Mouse (Mus musculus) kidney, postnatal 36 days (tissue): Measurements from ENCODE around the gene Adamtsl2.

ENCODE experiments used
- DNase-seq, 2 experiments: peaks; one replicate each; pipeline ENCODE4 v3.0.0; 2021 to 2022; ENCODE audit warnings: mixed read lengths in 2 of 2

Adamtsl2 gene

DNA sequence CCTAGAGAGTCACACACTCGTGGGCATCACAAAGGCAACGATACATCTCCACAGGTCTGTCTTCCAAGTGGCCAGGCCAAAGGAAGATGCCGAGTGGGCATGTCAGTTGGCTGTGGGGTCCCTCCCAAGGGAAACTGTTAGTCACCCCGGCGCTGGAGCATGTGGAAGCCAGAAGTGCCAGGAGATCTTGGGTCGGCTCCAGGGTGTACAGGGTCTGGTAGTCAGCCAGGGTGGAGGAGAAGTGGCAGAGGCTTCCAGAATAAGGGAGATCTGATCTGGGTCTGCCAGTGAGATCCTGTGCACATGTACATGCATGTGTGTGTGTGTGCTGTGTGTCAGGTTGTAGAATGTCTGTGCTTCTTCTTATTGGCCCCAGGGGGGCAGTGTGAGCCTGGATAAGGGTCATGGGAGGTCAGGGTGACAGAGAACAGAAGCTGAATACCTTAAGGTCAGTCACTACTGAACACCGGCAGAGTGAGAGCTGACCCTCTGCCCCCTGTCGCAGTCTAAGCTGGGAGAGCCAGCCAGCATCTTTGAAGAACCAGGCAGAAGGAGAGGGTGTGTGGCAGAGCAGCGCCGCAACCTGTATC is 1.4 kb upstream of the Adamtsl2 start:
- DNase-seq: peak in 1 of 2 experiments; percentile 41

DNA sequence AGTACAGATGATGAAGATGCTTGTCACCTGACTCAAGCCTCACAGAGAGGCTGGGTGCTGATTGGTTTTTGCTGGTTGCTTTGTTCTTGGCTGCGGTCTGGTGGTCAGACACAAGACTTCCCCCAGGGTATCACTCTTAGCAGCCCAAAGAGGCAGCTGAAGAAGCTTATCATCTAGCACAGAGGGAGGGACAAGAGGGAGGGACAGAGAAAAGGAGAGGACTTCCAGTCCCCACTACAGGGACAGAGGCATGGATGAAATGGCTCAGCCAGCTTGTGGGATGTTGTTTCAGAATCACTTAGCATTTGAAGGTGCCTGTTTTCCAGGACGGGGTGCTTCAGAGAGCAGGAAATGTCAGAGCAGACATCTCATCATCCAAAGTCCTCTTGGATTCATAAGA is 867 bp upstream of the Adamtsl2 start:
- DNase-seq: no peak

DNA sequence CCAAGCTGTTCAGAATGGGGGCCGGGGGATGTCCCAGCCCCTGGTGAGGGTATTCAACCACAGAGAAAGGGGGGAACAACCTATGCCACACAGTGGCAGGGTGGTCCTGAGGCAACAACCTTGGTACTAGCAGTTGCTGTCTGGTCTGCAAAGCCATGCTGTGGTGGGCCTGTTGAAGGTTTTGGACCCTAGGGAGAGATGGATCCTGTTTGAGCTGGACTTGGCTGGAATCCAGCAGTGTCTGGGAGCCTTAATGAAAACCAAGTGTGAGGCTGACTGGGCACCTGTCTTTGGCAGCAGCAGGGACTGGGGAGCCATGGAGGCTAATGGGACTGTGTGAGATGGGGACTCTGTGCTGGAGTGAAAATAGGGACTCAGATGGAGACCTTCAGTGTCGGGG is 470 bp downstream of the Adamtsl2 start:
- DNase-seq: peak; percentile 72 to 76

DNA sequence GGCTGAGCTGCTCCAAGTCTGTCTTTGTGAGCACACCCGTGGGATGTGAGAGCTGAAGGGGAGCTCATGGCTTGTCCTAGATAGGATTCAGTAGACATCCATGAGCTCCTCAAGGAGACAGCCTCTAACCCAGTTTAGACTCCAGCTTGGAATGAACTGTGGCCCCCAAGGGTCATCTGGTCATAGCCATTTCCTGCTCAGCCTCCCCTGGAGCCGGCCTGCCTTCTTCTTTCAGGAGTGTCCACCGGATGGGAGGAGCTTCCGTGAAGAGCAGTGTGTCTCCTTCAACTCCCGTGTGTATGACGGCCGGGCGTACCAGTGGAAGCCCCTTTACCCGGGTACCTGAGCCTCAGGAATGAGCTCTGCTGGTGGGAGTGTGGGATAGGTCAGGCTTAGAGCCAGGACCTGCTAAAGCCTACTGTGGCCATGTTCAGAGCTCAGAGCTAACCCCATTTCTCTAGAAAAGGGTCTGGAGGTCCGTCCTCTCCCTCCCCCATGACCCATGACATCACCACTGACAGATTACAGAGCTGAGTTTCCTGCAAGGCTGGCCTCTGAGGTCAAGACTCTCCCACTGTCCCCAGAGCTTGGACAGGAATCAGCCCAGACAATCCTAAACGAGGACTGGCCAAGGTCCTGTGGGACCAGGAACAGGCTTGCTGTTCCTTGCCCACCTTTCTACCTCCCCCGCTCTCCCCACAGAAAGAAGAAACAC is 4.7 kb downstream of the Adamtsl2 start:
- peak; percentile 70 to 81 for DNase-seq

DNA sequence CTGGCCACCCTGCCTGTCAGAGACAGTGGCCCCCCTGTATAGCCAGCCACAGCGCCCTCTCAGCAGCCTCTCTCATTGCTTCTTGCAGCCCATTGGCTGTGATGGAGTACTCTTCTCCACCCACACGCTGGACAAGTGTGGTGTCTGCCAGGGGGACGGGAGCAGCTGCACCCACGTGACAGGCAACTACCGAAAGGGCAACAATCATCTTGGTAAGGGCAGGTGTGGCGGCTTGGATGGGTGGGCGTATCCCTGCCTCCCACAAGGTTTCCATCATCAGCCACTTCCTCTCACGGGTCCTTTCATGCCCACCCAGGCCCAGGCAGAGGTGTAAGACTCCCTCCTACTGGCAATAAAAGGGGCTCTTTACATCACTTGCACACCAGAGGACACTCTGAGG is 5.8 kb downstream of the Adamtsl2 start:
- no peak for DNase-seq

DNA sequence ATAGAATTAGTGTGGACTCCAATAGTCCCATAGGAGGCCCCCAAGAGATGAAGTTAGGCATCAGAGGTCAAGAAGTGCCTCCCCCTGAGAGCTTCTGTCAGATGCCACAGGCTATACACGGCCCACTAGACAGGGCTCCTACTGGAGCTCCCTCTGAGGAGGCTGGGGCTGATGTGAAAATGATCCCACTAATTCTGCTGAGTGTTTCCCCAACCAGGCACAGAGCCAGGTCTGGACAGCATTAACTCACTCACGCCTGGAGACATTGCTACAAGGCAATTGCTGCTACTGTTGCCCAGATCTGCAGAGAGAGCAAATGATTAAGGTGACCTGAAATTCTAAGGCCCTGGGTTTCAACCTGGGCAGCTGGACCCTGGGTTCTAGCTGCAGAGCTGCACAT is 6.6 kb downstream of the Adamtsl2 start:
- peak in 1 of 2 experiments; percentile 28 for DNase-seq

DNA sequence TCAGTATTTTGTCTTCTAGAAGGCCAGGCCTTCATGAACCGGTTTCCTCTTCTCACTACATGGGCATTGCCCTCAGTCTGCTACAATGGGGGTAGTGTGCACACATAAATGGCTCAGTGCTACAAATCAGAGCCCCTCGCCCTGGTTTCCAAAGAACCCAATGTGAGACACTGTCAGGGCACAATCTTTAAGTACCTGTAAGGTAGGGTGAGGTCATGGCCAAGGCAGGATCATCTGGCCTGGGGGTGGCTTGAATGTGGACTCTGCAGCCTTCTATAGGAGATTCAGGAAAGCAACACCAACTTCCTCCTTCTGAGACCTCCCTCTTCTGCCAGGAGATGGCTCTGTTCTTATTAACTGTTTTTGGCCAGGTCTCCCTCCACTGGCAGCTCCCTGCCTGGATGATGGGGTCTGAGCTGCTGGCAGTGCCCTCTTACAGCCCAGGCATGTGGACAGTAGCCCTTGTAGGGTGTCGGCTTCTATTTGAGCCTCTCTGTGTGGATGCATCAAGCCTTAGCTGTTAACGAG is 7.4 kb downstream of the Adamtsl2 start:
- DNase-seq: no peak

DNA sequence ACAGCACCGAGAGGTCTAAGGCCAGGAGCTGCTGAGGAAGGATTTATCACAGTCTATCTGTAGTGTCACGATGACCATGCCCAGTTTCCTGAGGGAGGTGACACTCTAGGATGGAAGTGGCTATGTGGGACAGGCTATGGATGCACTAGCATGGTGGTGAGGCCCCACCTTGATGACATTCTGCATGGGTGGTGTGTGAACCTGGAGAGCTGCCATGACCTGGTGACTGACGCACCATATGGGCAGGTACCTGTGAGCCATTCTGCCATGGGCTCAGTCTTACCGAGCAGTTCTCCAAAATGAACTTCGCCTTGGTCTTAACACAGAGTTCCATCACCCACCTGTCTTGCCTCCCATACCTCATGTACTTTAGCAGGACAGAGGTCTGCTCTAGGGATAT is 8.4 kb downstream of the Adamtsl2 start:
- DNase-seq: no peak

DNA sequence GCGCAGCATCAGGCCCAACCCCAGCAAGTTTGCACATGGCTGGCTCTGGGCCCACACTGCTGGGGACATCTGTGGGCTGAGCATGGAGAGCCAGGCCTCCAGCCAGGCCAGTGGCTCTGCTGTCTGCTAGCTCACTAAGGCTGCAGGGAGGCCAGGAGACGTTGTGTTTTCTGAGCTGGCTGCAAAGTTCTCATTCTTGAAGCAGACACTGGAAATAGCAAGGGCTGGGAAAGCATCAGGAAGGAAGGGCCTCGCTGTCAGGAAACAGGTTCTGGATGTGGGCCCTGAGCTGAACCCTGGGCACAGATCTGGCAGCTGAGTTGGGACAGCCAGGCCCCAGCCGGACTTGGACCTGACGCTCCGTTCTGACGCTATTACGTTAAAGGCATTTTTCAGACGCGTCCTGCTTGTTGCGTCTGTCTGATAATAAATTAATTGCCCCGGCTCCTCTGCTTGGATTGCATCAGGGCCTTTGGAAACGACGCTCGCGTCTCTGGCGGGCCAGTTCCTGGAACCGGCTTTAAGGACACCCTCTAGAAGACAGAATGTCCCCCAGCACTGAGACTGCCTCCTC is 9.0 kb downstream of the Adamtsl2 start:
- peak; percentile 83 to 90 for DNase-seq

DNA sequence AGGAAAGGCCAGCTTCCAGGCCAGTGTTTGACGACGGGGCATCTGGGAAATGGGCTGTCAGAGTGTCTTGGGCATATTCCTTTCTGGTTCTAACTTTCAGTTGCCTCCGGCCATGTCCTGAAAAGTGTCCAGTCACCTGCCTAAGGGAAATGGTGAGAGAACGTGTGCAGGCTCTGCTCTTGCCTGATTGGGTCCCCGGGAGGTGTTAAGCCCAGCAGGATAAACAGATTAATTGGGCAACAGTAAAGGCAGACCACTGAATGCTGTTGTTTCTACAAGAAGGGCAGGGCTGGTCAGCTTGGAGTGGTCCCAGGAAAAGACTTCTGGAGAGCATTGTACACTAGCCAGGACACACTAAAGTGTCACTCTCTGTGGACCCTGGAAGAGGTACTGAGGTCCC is 9.5 kb downstream of the Adamtsl2 start:
- DNase-seq: no peak

DNA sequence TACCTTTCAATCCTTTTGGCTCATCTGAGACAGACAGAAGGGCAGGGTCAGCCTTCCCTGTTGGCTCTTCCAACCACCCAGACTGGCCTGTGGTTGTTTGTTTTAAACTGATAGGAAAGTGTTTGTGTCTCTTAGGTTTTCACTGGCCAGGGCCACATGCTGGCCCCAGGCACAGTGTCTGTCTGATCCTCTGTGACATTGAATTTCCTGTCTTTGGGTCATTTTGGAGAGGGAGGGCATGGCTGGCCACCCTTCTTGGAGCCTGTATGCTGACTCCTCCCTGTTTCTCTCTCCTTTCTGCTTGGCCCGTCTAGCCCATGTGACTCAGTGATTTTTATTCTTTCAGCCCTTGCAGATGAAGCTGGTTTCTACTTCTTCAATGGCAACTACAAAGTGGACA is 10.1 kb downstream of the Adamtsl2 start:
- DNase-seq: no peak

DNA sequence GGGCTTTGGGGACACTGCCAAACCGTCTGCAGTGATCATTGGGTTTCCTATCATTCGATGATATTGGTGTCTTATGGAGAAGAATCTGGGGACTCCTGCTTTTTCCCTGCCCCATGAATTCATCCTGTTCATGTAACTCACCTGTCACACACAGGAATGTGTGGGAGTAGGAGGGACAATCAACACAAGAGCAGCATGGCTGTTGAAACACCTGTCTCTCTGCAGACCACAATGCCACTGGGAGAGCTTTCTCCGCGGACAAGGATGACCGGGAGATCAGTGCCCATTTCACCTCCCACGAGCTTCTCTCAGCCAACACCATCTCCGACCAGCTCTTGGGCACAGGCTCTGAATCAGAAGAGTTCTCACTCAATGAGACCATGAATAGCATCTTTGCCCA is 16.0 kb downstream of the Adamtsl2 start:
- DNase-seq: no peak

DNA sequence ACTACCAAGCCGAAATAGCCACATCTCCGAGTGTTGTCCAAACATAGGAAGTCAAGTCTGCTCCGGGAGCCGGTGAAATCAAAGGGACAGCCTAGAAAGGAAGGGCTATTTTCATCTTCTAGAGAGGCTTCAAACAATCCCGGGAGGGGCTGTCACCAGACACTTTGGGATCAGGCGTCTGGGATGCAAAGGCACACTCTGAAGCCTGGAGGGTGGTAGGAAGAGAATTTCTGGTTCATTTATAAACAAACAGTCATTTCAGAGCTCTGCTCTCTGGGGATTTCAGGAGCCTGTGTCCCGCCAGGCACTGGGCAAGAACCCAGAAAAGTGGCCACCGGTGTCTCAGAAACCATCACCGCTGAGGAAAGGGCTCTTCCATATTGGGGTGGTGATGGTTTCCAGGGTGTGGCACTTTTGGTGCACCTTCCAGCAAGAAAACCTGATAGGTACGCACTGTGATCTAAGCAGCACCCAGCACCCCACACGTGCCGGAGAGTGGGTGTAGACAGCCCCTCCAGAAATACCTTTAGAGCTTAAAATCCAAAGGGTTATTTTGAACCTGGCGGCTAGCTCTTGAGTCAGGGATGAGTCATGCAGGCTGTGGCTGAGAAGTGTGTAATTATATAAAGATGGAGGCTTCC is 17.3 kb downstream of the Adamtsl2 start:
- peak; percentile 43 to 61 for DNase-seq

DNA sequence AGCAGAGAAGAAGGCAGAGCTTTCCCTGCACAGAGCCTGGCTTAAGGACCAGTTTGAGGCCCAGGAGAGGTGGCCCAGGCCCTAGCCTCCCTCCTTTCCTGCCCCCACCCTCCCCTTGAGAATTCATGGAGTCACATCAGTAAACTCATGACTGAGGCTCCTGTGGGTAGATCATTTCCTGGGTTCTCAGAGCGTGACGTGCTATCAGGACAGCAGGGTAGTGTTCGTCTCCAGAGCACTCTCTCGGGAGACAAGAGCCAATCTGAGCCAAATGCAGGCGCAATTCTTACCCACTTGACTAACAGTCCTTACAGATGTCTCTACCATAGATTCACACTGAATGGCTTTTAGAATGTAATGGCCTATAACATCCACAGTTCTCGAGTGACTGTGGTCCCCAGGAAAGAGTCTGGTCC is 18.1 kb downstream of the Adamtsl2 start:
- no peak for DNase-seq

DNA sequence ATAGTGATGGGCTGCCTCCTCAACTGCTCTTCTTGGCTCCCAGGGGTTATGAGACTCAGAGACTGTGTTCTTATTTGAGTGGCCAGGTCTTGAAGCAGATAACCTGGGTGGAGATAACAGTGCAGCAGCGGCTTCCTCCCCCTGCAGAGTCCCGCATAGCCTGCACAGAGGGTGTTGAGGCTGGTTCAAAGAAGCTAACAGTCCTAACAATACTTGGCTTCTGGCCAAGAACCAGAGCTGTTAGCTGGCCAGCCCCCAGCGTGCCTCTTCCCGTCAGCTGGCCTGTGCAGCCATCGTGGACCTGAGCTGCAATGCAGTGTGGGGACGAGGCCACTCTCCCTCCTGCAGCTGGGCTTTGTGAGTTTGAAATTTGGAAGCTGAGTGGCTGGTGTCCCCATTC is 18.6 kb downstream of the Adamtsl2 start:
- DNase-seq: peak; percentile 61 to 70

DNA sequence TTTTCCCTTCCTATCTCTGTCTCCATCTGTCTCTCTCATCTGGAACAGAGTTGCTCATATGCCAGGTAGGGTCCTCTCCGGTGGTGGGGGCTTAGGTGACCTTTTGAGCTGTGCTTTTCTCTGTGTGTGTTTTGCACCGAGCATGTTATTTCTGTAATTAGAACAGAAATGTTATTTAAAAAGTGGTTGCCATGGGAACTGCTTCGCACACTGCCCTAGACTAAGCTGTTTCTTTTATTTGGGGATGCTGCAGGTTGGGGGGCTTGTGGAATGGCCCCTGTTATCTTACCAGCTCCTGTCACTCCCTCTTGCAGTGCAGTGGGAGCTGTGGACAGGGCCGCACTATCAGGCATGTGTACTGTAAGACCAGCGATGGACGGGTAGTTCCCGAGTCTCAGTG is 24.4 kb downstream of the Adamtsl2 start:
- DNase-seq: no peak

DNA sequence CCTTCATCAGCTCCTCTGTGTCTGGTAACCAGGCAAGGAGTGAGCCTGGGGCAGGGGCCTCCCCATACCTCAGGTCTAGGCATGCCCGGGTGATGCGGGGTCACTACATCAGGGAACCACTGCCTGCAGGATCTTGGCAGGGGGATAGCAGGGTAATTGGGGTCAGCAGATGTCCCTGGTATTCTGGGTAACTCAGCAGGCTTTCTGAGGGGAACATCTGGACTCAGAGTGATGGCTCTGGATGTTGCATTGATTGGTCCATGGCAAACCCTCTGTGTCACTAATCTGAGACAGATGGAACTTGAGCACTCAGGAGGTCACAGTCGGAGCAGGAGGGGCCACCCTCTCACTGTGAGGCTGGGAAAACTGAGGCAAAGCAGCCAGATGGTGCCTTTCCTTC is 27.6 kb downstream of the Adamtsl2 start:
- no peak for DNase-seq

DNA sequence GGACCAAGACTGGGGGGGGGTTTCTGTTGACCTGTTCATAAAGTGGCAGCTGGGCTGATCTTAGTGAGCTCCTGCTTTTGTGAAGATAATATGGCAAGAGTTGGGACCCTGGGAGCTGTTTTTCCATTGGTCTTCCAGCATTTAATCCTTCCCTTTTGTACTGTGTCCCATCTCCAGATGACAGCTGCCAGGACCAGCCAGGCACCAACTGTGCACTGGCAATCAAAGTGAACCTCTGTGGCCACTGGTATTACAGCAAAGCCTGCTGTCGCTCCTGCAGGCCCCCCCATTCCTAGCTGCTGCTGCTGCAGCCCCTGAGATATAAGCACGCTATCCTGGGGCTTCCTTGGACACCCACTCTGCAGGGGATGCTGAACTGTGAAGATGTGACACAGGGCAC is 29.0 kb downstream of the Adamtsl2 start:
- no peak for DNase-seq

DNA sequence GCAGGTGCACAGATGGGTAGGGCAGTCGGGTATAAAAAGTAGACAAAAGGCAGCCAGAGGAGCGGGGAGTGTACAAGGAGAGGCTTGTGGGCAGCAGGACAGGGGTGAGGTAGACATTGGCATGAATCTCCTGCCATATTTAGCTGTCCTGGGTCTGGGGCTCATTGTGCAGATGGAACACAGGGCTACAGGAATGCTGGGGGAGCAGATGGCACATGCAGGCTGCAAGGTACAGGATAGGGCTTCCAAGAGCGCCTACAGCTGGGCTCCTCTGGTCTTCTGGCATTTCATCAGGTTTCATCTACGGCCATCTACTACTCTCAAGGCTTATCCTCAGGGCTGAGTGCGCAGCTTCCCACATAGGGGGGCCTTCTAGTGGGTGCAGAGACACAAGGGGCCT is 29.9 kb downstream of the Adamtsl2 start:
- no peak for DNase-seq

DNA sequence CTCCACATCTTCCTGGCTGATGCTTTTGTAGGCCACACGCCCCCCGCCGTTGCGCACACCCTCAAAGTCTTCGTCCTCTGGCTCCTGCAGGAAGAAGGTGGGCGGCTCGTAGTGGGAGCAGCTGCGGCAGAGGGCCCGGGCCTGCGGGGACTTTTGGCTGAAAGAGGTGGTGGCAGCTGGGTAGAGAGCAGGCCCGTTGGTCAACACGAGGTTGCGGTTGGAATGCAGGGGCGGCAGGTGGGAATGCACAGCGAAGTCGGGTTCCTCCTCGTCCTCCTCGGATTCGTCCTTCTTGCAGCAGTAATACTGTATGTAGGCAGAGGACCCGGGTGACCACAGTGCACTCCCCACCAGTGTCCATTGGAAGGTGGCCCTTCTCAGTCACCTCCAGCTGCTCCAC is 33.4 kb downstream of the Adamtsl2 start:
- DNase-seq: no peak

DNA sequence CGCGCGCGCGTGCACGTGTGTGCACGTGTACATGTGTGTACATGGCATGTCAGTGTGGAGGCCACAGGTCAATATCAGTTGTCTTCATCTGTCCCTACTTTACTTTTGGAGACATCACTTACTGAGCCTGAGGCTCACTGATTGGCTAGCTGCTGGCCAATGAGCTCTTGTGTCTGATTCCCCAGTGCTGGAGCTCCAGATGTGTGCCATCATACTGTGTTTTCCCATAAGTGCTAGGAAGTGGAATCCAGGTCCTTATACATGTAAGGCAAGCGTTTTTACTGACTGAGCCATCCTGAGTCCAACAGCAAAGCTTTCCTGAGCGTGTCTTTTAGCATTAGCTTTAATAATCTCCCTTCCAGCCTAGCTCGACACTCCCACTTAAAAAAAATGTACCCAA is 35.0 kb downstream of the Adamtsl2 start:
- DNase-seq: no peak

DNA sequence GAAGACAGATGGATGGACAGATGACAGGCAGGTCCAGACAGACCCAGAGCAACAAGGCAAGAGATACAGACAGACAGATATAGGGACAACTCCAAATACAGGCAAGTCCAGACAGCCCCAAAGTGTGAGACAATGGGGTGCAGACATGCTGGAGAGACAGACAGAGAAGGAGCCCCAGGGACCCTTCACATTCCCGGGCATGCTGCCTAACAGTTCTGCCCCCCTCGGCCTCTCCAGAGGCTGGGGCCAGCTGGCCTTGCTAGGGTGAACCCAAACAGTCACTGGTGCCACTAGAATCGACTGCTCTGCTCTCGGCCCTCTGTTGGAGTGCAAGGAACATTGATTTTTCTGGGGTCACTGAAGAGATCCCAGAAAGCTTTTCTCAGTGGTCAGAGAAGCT is 39.3 kb downstream of the Adamtsl2 start:
- DNase-seq: no peak

DNA sequence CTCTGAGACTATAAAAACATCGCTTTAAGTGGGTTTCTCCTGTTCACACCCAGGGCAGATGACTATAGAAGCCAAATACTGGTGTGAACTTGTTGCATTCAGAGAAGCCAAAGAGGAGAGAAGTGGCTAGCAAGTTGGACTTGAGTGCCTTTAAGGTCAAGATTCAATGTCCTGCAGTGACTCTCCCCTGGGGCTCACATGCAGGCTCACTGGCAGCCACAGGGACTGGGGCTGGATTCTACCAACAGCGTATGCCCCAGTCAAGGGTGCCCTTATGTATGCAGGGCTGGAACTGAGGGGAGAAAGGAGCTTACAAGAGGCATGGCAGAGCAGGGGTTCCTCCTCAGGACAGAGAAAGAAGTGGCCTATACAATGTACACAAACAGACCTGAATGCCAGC is 40.6 kb downstream of the Adamtsl2 start:
- DNase-seq: no peak

DNA sequence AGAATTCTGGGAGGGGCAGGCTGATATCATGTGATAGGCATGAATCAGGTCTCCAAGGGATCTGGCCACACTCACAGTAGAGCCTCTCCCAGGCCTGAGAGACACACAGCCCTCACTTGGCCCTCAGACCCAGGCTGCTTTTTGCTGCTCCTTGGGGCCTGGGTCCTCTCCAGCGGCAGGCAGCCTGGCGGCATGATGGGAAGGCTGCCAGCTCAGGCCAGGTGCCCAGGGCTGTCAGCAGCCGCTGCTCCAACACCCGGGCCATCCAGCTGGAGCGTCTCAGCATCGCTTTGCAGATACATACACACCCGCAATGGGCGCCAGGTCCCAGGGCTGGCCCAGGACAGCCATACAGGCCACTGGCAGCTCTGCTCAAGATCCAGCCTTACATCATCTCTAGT is 41.1 kb downstream of the Adamtsl2 start:
- DNase-seq: peak in 1 of 2 experiments; percentile 21
